Mouse (Mus musculus): ENCODE results near the gene Mgll.

Gene Mgll

GRCm38 (mm10) chr6:88747296-88748040 lies 23.3 kb downstream of the Mgll start:
- no peak for DNase-seq

DNA sequence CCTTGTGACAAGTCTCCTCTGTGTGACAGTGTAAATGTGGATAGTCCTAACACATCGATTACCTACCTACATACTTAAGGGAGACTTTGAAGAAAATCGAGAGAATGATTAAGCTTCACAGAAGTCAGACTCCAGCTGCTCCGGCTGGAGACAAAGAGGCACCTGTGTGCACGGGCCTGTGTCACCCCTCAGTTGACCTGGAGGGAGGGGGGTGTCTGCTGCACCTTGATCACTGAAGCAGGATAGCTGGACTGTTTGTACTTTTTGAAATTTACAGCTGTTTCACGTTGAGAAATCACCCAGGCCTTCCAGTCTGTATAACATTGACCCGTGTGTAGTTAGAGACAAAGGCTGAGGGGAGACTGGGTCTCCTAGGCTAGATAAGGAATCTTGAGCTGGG lies 26.7 kb downstream of the Mgll start:
- no peak for DNase-seq

GRCm38 (mm10) chr6:88752711-88753219 lies 28.6 kb downstream of the Mgll start:
- DNase-seq = no peak

GRCm38 (mm10) chr6:88753578-88753977 lies 29.4 kb downstream of the Mgll start:
- no peak for DNase-seq

- DNase-seq = no peak
Measured at GRCm38 (mm10) chr6:88756992-88757391, 32.8 kb downstream of the Mgll start.

GRCm38 (mm10) chr6:88758074-88758473 lies 33.9 kb downstream of the Mgll start:
- no peak for DNase-seq

DNA sequence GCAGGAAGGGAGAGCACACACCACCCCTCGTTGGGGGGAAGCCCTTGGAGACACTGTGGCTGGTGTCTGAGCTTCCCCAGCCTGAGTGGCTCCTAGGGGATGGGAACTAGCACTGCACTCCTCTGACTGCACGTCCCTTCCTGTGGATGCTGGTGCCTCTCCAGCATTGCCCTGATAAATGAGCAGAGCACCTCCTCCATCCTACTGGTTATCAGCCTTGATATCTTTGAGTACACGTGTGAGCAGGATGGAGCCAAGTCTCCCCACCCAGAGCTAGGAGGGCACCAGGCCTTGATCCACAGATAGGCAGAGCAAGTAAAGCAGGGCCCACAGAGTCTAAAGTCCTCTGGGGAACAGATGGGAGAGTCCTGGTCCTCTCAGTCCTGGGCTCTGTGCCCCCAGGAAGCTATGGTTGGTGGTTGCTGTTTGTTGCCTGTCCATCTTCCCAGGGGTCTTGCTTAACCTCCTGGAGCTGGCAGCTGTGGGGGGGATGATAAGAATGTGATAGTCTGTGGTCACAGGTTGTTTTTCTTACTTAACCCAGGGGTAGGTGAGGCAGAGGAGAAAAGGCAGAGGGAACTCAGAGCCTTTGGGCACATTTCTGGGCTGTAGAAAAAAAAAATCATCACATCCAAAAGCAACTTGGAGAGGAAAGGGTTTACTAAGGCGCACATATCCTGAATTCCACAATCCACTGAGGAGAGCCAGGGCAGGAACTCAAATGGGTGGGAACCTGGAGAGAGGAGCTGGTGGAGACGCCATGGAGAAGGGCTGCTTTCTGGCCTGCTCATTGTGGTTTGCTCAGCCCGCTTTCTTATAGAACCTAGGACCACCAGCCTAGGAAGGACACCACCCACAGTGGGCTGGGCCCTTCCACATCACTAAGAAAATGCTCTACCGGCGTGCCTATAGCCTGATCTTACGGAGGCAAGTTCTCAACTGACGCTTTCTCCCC lies 34.6 kb downstream of the Mgll start:
- DNase-seq = no peak

DNA sequence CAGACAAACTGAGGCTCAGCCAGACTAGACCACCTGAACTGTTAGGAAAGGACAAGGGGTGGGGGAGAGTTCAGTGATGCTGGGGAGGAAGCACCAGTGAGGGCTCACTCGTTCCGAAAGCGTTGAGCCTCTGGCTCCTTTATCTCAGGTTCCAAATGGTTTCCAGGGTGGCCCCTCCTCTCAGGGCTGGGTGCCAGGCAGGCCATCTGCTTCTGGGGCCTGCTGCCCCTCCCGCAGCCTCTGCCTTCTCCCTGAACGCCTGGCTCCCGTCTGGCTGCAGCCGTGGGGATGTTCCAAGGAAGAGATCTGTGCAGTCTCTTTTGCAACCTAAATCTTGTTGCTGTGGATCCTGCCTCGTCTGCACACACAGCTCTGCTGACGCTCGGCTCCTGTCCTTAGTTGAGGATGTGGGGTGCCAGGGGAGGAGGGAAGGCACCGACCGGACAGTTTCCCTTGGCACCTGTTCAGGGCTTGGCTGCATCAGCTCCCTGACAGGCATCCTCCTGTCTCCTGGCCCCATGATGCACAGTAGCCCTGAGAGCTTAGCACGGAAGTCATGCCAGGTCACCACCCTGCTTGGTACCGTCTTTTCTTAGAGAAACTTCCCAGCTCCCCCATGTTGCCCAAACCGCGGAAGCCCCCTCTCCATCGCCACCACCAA lies 35.7 kb downstream of the Mgll start:
- peak; percentile 84 for DNase-seq

DNA sequence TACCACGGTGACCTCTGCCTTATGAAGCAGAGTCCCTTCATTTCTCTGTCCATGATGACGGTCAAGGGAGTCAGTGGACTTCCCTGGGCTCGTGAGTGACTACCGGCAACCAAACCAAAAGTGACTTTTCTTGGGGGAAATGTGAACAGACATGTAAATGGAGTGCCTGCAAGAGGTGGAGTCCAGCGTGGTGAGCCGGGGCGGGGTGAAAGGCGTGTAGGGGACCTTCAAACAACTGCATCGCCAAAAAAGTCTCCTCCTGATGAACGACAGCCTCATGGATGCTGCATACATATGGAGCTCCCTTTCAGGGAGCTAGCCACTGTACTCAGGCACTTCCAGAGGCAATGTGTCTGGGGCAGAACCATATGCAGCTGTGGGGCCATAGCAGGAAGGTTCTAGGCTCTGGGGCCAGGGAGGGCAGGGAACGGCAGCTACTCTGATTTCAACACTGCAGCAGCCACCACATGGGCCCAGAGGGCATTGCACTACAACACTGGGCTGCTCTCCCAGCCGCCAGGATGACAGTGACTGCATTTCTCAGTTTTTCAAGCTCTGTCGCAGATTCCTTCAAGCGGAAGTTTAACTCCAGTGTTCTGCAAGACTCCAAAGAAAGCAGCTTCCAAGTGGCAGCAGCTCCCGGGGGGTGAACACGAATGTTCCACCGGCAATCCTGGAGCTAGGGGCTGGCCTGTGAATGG lies 36.9 kb downstream of the Mgll start:
- no peak for DNase-seq

- DNase-seq = no peak
Measured at GRCm38 (mm10) chr6:88761684-88762439, 37.6 kb downstream of the Mgll start.

DNA sequence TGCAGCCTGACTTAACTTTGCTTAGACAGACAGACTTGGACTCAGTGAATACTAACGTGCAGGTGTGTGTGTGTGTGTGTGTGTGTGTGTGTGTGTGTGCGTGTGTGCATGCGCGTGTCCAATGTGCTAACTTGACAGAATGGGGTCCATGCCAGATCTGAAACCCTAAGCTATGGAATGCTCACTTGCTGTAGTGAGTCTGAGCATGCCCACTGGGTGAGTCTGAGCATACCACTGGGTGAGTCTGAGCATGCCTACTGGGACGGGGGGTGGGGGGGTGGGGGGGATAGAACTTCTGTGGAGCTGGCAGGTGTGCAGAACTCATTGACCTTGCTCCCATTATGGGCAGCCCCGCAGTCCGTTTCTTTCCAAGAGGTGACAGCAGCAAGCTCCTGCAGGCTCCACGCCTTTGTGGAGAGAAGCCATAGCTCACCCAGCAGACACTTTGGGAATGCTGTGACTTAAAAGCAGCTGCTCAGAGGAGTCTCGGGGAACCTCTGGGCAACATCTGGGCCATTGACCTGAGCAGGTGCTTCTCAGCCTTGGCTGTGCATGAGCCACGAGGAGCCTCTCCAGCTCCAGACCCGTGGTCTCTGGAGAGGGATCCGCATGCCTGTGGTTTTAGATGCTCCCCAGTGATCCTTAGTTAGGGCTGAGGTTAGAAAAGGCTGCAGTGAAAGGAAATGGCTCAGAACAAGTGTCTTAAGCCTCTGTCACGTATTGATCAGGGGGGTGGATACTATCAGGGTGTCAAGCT lies 38.4 kb downstream of the Mgll start:
- DNase-seq = no peak

- no peak for DNase-seq
Measured at GRCm38 (mm10) chr6:88763518-88764077, 39.4 kb downstream of the Mgll start.

DNA sequence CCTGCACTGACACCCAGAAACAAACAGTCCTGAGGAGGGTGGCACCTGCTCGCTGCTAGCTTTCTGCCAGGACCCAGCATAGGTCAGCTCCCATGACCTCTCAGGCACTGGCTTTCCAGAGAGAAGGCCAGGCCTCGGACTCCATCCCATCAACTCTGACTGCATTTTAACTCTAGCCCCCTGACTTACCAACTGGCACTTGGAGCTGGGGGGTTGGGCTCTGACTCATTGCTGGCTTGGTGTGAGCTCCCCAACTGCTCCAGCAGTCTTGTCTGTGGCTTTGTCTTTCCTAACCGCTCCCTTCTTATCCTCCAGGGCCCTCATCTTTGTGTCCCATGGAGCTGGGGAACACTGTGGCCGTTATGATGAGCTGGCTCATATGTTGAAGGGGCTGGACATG lies 40.1 kb downstream of the Mgll start:
- no peak for DNase-seq

DNA sequence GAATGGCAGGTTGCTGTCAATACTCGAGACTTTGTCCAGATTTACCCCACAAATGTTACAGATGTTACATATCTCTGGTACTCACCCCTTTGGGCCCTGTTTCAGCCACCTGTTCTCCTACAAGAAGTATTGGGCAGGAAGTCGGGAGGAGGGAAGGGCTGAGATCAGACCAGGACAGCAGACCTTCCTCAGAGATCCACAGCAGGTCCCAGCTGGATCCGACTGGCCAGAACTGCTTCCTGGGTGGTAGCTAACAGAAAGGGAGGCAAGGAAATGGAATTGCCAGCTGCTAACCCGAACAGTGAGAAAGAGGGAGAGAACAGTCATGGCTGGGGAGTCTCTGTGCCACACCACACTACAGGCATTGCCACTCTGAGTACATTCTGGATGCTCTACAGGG lies 43.5 kb downstream of the Mgll start:
- DNase-seq = peak; percentile 57

GRCm38 (mm10) chr6:88769723-88770122 lies 45.5 kb downstream of the Mgll start:
- no peak for DNase-seq

DNA sequence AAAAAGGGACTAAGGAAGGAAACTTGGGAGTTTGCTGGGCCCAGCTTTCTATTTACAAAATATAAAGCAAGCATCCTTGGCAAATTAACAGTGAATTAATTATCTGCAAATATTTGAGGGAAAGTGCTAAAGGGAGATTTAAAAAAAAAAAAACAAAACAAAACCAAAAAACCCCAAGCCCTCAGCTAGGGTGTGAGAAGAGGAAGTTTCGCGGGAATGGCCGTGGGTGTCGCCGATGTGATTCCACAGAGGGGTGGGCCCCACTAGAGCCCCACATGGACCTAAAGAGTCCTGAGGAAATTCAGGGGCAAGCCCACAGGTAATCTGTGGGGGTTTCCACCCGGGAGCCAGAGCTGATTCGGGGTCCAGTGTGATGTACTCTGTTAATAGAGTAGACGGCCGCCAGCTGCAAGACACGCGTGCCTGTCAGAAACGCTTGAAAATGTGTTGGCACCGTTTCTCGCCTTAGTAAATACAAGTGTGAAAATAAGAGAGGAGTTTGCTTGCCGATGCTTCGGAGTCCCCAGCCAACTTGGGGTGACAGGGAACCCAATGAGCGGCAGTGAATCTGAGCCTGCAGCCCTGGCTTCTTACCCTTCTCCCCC lies 46.2 kb downstream of the Mgll start:
- DNase-seq = no peak

GRCm38 (mm10) chr6:88770981-88771380 lies 46.8 kb downstream of the Mgll start:
- DNase-seq = no peak

- no peak for DNase-seq
Measured at GRCm38 (mm10) chr6:88772041-88772440, 47.8 kb downstream of the Mgll start.

DNA sequence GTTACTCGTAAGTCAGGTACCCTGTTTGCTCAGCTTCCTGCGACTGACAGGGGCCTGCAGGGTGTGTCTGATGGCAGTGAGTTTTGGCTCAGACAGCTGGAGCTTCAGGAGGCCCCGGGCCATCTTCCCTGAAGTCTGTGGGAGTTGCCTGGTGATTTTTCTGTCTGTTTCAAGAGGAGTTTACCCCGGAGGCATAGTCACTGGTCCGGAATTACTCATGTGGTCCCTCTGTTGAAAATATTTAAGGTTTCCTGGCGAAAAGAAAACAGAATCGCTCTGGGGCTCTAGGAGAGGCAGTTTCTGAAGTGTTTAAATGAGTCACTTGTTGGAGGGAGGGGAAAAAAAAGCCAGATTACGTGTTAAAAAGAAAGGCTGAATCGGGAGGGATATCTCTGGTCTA lies 49.8 kb downstream of the Mgll start:
- no peak for DNase-seq

GRCm38 (mm10) chr6:88775267-88775666 lies 51.1 kb downstream of the Mgll start:
- no peak for DNase-seq

All from kidney, postnatal 10 days (tissue).